Mouse (Mus musculus) monocyte, adult 59 days (primary cell): Measurements from ENCODE around the gene Olfr951. TPM values are rescaled to one million over a fixed set of nuclear protein-coding genes. Genes with fewer than 3 reads are reported as not detected.

ENCODE experiments used
- total RNA-seq, 2 experiments: library from RNA; stranded (reverse); gene quantifications; one replicate each; pipeline ENCODE4 v1.2.4; 2023

Olfr951 gene
- total RNA-seq, result not detected

GRCm38 (mm10) chr9:39387110-39387509, at the start of gene Olfr951:
TSS of gene Olfr951 (plus strand) at chr9:39387410.

GRCm38 (mm10) chr9:39427048-39427447, 39.8 kb downstream of the Olfr951 start, which contains the start of gene Olfr952:
TSS of gene Olfr952 (minus strand) at chr9:39427148.

Other genes with a start within 250 kb of the Olfr951 start
- gene Olfr943, start 221.1 kb upstream of the Olfr951 start, total RNA-seq, result not detected
- not detected for gene Olfr944, start 185.5 kb upstream of the Olfr951 start, total RNA-seq
- not detected for gene Olfr1537, start 137.4 kb upstream of the Olfr951 start, total RNA-seq
- not detected for gene Olfr945, start 110.6 kb upstream of the Olfr951 start, total RNA-seq
- not detected for gene Olfr948, start 61.4 kb upstream of the Olfr951 start, total RNA-seq
- gene Olfr952, start 39.7 kb downstream of the Olfr951 start, total RNA-seq, result not detected
- gene Olfr954, start 69.3 kb downstream of the Olfr951 start, total RNA-seq, result not detected
- gene Olfr955, start 84.5 kb downstream of the Olfr951 start, total RNA-seq, result not detected
- gene Olfr44, start 106.6 kb downstream of the Olfr951 start, total RNA-seq, result not detected
- gene Olfr957, start 128.4 kb downstream of the Olfr951 start, total RNA-seq, result not detected
- not detected for gene Olfr958, start 166.6 kb downstream of the Olfr951 start, total RNA-seq
- not detected for gene Olfr959, start 188.2 kb downstream of the Olfr951 start, total RNA-seq
- gene AW551984, start 217.0 kb downstream of the Olfr951 start, total RNA-seq, result not detected
- not detected for gene Olfr148, start 223.2 kb downstream of the Olfr951 start, total RNA-seq
- not detected for gene Olfr960, start 234.0 kb downstream of the Olfr951 start, total RNA-seq